Mouse (Mus musculus) T-helper 1 cell (primary cell): ENCODE results near the gene Ift57.

Source experiments
- in situ Hi-C: fragments of 300-600 bp; cut with MboI, MseI; formaldehyde crosslinking; loops from one replicate; pipeline ENCODE4 v1.15.1; 2025; ENCODE audit warnings: high pct_unique_total_duplicates

Ift57 gene

DNA sequence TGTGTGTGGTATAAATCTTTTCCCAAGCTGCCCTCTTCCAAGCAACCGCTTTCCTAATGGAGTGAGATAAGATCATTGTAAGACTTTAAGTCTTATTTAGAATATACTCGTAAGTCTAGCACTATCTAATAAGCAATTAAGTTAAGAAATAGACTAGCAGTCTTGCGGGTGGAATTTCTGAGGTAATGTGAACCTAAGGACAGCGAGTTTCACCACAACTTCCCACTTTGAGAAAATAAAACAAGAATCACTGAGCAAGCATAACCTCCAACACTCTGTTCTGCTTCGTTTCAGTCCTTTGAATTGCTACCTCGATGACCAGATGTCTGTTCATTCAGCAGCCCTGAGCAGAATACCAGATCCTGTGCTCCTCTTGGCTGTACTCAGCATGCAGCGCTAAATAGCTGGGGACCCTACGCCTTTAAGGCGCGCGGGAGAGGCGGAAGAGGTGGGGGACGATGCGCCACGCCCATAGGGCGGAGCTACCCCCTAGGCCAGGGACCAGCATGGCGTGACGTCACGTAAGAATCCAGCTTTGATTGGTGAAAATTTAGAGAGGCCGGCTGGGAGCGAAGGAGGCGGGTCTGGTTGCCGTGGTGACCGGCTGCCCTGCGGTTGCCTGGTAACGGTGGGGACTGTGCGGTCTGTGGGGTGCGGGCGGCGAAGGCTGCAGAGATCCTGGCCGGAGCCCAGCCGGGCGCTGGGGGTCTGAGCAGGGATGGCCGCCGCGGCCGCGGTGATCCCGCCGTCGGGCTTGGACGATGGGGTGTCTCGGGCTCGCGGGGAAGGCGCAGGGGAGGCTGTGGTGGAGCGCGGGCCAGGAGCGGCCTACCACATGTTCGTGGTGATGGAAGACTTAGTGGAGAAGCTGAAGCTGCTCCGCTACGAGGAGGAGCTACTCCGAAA, at the start of gene Ift57:
Gene Ift57, plus strand, starts transcription at position 614 of the 906 bp plus-strand sequence.
- in situ Hi-C loops, result no loop called here

DNA sequence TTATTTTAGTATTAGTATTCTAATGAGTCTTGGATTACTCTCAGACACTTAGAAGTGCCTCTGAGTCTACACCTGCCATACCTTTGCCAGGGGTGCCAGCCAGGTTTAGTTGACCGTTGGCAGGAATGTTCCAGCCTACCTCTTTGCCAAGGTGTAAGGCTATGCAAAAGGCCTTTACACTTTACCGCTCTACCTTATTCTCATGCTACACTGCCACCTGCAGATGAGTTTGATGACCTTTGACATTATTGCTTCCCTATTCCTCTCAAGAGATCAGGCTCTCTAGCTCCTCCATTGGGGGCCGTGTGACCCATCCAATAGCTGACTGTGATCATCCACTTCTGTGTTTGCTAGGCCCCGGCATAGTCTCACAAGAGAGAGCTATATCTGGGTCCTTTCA, 41.9 kb upstream of the Ift57 start:
- in situ Hi-C loops, result no loop called here

DNA sequence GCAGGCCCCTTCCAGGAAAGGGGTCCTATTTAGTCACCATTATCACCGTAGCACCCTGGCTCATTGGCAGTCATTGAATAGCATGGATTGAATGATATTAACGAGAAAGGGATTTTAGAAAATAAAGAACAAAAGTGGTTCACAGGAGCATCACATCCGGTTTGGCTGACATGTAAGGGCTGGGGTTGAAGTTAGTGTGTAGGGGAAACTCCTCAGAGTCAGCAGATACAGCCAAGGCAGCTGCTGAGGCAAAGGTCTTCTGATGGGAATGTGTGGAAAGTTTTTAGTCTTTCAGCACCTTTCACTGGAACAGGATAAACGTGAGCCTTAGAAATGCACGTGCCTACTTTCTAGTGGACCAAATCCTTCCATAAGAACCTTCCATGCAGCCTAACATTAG, 41.0 kb upstream of the Ift57 start:
- in situ Hi-C loops, result no loop called here

DNA sequence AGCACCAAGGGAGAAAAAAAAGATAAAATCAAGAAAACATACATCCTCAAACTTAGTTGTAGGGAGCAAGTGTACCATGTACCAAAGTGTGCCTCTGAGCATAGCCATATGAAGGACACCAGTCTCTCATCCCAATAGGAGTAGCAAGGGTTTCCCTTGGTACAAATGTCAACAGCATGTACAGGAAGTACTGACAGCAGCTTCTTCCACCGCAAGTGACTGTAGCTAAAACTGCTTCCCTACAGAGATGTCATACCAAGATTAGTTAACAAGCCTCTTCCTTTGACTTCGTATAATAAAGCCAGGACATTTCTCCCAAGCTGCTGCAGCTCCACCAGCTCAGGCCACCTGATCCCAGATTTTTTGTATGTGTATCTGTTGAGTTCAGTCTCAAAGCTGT, 39.9 kb upstream of the Ift57 start:
- in situ Hi-C loops, result no loop called here

DNA sequence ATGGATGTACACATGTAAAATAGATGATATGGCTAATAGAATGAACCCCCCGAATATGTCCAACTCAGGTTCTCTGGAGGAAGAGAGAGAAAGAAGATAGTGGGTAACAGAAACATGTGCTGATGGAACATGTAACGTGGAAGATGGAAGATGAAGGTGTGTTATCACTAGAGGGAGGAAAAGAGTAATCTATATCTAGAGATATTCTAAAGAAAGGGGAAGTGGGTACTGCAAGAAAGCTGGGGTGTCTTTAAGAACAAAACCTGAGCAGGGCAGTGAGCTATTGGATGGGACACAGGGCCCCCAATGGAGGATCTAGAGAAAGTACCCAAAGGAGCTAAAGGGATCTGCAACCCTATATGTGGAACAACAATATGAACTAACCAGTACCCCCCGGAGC, 38.9 kb upstream of the Ift57 start:
- in situ Hi-C loops, result loop anchor here (5.0 kb wide), 1 partner anchor 77 kb away; no protein-coding TSS in a partner anchor

DNA sequence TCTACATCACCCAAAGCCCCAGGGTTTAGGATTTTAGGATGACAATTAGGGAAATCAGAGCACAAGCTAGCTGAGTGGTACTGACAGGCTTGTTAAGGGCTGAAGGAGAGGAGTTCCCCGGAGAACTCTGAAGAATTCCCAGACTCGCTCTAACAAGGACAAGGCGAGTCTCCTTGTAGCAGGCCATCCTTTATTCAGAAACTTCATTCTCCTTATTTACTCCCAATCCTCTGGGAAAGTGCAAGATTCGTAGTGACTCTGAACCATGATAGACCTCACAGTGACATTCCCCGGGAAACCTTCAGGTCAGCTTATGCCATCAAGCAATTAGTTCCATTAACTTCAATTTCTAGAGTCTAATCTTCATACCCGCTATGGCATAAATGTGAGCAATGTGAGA, 36.8 kb upstream of the Ift57 start:
- in situ Hi-C loops, result loop anchor here (5.0 kb wide), 1 partner anchor 75 kb away; no protein-coding TSS in a partner anchor

DNA sequence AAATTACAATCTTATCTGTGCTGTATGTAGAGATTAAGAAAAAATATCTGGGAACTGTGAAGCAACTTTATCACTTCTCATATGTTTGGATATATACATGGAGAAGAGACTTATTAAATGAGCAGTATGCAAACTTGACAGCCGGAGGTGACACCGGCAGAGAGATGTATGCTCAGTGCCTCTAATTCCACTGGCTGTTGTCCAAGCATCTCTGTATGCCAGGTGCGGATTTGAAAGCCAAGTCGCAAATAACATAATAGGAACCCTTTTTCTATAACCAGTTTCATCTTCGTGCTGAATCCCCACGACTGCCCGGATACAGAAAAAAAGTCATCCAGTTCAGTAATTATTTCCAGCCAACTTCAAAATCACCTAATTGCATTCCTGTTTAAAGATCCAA, 34.4 kb upstream of the Ift57 start:
- in situ Hi-C loops, result loop anchor here (5.0 kb wide), 1 partner anchor 73 kb away; no protein-coding TSS in a partner anchor

DNA sequence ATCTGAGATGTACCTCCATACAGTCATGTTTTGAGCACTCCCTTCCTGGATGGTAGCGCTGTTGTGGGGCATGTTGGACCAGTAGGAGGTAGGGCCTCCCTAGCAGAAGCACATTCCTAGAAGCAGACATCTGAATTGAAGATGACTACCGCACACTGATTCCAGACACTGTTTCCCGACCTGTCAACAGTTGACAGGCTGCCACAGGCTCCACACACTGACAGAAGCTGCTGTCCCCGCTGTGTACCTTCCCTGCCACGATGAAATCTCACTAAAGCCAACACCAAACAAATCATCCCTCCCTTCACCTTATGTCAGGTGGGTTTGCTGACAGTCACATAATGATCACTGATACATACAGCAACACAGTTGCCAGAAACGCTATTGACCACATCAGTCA, 19.4 kb upstream of the Ift57 start:
- in situ Hi-C loops, result no loop called here

DNA sequence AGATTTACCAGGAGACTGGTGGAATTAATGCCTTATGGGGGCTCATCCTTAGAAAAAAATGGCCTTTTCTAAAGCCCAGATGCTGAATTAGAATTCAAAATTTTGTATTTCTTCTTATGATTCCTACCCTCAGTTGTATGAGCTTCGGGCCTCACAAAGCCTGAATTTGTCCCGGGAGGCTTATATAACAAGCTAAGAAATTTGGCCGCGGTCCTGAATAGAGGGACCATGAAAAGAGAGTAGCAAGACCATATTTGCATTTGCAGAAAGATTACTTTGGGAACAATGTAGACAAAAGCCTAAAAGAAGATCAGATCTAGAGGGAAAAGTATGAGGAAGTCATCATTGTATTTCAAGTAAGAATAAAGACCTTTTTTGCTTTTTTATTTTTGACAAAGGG, 14.1 kb upstream of the Ift57 start:
- in situ Hi-C loops, result no loop called here

DNA sequence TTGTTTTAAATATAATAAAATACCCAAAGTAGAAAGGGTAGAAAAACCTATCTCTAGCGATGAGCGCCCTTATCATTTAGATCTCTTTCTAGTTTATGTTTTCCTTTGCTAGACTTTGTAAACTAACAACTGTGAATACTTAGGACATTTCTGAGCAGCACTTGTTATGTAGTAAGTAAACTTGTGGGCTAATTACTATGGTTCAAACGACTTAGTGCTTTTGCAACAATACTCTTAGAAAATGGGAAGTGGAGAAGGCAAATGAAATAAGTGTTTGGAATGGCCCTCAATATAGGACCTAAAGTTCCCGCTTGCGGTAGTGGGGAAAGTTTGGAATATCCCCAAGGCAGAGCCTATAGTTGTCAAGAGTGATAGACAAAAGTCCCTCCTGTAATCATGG, 788 bp downstream of the Ift57 start:
- in situ Hi-C loops, result no loop called here

DNA sequence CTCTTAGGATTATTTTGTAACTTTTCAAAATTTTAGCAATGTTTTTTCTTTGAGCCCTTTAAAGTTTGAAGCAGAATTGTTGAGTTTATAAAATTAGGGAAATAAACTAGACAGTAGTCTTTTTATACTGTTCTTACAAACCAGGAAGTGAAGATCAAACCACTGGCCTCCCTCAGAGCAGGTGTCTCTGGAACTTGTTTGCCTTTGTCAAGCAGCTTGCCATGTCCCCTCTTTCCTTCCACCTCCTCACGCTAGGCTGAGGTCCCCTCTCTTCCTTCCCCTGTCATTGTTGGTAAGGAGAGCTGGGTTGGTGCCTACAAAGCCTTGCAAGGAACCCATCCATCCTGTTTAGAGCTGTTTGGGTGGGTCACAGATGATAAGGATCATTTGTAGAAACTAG, 9.0 kb downstream of the Ift57 start:
- in situ Hi-C loops, result no loop called here

DNA sequence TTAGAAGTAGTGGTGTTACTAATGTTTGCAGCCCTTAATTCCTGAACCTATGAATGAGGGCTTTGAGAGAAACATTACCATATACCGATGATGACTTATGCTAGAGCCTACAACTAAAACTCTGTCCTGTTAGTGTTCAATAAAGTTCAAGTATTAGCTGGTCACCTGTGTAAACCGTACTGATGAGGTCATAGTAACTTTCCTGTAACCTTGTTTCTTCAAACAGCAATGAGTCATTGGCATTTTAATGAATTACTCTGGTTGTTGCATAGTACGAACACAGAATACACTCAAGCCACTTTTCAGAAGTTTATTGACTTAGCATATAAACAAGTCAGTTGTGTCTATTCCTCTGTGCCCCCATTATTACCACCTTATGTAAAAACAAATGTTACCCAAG, 11.2 kb downstream of the Ift57 start:
- in situ Hi-C loops, result no loop called here

DNA sequence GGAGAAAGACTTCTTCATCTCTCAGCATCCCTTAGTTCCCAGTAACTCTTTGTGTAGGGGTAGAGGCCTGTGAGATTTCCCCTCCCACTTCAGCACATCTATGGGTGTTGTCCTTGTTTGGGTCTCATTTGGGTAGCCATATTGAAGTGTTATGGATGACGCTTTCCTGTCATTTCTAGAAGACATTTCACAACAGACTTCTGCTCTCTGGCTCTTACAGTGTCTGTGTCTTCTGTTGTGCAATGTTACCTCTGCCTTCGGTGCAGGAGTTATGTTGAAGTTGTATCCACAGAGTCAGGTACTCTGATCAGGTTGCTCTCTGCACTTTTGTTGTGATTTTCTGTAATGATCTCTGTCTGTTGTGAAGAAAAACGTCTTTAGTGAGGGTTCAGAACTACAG, 14.3 kb downstream of the Ift57 start:
- in situ Hi-C loops, result no loop called here

DNA sequence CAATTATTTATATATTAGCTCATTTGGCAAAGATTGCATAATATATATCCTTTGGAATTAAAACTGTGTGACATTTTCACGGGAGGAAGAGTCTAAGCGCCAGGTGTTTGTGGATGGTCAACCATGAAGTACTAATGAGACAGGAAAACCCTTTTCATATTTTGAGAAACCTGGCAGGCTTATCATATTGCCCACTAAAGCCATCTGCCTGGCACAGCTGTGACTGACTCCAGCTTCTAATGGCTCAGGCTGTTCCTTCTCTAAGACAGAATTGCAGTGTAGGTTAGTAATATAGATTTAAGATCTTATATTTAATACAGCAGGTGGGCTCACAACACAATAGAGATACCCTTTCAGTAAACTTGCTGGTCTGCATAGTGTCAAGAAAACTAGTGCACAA, 21.6 kb downstream of the Ift57 start:
- in situ Hi-C loops, result no loop called here

DNA sequence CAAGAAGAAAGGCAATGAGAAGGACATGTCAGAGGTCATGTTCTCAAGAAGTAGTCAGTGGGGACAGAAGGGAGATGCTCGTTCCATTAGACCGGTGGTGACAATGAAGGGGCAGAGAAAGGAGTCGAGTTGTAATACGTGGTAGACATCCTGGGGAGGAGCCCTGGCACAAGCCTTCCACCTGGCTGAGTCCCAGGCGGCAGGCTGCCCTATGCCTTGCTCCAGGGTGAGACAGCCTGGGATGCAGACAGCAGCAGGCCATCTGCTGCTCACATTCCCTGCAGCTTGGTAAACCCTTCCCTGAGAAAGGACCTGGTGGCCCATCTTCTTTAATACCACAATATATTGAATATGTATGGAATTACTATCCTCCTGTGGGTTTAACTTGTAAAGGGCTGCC, 22.6 kb downstream of the Ift57 start:
- in situ Hi-C loops, result no loop called here

DNA sequence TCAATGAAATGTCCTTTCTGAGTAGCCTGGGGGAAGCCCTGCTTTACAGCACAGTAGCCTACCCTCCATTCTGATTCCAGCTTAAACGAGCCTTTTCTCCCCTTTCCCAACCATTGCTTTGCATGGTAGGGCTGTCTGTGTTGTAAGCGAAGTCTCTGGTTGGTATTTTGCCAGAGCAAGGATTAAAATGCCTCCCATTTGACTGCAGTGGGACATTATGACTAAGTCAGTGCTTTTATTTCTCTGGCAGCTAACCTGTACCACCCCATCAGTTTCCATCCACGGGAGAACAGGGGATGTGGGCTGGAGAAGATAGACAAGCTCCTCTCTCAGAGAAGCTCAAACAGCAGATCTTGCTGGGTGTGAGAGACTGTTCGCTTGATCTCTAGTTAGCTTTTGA, 24.2 kb downstream of the Ift57 start:
- in situ Hi-C loops, result no loop called here

DNA sequence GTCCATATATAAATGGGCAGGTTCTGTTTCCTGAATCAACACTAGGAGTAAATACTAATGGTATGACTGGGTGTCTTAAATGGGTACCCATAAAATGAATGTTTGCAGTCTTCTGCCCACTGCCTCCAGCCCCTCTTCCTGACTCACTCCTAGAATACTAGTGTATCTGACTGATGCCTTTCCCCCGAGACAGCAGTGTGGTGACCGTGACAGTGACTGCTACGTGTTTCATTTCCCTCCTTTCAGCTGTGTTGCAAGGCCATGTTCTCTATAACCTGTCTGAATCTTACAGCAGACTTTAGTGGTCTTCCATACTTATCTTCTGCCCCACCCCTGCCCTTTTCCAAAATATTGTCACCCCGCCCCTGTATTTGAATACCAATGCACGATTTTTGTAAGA, 25.2 kb downstream of the Ift57 start:
- in situ Hi-C loops, result no loop called here

DNA sequence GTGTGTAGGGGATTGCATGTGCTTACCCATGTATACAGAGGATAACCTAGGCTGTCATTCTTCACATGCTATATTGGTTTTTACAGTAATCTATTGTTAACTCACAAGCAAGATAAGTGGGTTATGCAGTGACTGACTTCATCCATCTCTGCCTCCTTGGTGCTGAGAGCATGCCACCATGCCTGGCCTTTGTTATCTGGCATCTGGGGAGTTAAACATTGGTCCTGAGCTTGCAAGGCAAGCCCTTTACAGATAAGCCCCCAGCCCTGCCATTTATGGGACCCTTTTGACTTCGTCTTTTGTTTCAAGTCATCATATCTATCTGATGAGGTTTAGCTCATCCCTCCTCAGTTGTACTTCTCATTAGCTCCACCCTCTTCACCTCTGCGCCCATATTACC, 25.9 kb downstream of the Ift57 start:
- in situ Hi-C loops, result no loop called here

DNA sequence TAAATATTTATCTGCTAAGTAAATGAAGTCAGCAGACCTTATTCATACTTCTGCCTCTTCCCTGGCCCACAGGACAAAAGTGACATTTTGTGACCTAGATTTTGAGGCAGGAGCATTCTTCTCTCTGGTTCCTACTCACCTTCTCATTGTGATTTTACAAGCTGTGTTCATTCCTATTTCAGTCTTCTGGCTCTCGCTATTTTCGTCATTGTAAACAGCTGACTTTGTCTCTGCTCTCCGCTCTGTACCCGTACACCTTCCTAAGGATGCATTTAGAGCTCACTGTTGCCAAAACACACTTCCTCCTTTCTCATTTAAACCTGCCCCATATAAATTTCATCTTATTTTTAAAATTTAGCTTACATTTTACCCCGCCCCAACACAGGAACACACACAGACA, 26.4 kb downstream of the Ift57 start:
- in situ Hi-C loops, result no loop called here

DNA sequence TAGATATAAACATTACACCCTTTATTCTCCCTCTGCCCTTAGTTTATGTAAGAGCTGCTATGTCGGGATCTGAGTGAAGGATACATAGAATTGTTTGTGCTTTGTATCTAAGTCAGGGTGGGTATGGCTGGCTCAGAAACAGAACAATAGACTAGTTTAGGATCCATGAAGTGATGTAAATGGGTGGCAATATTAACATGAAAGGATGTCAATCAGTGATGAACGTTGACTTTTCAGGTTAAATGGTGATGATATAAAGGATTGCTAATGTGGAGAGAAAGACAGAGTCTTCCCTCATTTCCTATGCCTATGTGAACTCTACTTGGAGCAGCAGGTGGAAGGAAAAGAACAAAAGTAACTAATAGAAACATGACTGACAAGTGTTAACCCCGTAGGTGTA, 27.2 kb downstream of the Ift57 start:
- in situ Hi-C loops, result no loop called here

DNA sequence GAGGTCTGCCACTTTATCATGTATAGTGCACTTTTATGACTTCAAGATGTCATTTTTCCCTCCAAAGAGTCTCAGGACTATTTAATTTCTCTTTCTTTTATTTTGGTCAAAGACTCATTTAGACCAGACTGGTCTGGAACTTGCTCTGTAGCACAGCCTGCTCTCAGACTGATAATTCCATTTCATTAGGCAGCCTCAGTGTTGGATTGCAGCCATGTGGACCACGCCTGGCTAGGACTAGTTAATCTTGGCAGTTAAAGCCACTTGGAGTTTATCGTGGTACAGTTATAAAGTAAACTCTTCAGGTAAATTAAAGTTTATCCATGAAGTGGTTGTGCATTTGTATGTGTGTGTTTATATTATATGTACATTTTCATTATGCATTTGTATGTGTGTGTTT, 27.7 kb downstream of the Ift57 start:
- in situ Hi-C loops, result no loop called here

DNA sequence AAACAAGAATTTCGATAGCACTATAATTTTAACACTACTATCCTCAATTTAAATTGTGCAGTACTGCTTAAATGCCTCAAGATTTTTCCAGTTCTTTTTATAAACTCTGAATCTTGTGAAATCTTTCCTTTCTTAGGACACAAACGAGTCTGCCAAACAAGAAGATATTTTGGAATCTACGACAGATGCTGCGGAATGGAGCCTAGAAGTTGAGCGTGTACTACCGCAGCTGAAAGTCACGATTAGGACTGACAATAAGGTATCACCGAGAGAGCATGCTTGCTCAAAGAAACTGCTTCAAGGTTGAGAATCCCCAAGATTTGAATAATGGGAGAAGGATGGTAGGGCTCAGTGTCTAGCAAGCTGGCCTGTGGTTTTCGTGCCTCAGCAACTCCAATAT, 37.5 kb downstream of the Ift57 start:
- in situ Hi-C loops, result loop anchor here (5.0 kb wide), 1 partner anchor 74 kb away; no protein-coding TSS in a partner anchor

DNA sequence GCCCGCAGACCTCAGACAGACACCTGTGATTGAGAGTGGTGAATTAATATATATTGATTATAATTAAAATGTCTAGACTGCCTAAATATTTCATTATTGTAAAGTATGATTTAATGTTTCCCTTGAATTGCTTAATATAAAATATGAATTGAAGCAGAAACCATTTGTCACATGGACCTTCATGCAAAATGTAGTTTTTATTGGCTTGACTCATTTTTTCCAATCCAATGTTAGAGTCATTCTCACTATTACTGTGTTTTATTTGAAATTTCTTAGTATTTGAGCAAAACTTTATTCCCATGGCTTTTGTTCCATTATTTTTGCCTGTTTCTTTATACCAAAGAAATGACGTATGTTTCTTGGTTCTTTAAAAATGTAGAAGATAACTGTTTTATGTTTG, 48.3 kb downstream of the Ift57 start:
- in situ Hi-C loops, result no loop called here

DNA sequence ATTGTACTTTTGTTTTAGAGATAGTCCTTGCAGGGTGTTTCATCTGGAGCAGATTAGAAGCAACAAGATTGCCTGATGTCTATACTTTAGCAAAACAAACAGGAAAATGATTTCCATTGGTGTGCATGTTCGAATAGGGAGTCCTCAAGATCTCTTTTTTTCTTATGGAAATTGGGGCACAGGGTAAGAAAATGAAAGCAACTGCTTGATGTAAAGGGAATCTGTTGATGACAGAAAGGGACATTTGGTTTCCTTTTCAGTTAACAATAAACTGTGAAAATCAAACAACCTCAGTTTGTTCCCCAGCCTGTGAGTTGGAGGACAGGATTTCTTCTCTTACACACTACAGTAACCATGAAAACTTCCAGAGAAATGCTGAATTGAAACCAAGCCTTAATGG, 53.9 kb downstream of the Ift57 start:
- in situ Hi-C loops, result no loop called here
